Mouse (Mus musculus) testis, postnatal 14 days (tissue): ENCODE measurements around the gene Slc5a10.
"Not testable (repeated sequence)": the region's sequence is repeated elsewhere in the genome, so short reads cannot be mapped to it uniquely, and the experiment has no call there.

Source experiments
- DNase-seq: peaks from one replicate; pipeline ENCODE4 v3.0.0; 2021; ENCODE audit warnings: low spot score

The Slc5a10 gene

GRCm38 (mm10) chr11:61647956-61648748 is 72.5 kb downstream of the Slc5a10 start:
- no peak for DNase-seq

- DNase-seq, result no peak
Observed at GRCm38 (mm10) chr11:61647110-61647910, 73.3 kb downstream of the Slc5a10 start.

GRCm38 (mm10) chr11:61646499-61647039 is 74.1 kb downstream of the Slc5a10 start:
- no peak for DNase-seq

GRCm38 (mm10) chr11:61645357-61645857 is 75.2 kb downstream of the Slc5a10 start:
- DNase-seq, result no peak

DNA sequence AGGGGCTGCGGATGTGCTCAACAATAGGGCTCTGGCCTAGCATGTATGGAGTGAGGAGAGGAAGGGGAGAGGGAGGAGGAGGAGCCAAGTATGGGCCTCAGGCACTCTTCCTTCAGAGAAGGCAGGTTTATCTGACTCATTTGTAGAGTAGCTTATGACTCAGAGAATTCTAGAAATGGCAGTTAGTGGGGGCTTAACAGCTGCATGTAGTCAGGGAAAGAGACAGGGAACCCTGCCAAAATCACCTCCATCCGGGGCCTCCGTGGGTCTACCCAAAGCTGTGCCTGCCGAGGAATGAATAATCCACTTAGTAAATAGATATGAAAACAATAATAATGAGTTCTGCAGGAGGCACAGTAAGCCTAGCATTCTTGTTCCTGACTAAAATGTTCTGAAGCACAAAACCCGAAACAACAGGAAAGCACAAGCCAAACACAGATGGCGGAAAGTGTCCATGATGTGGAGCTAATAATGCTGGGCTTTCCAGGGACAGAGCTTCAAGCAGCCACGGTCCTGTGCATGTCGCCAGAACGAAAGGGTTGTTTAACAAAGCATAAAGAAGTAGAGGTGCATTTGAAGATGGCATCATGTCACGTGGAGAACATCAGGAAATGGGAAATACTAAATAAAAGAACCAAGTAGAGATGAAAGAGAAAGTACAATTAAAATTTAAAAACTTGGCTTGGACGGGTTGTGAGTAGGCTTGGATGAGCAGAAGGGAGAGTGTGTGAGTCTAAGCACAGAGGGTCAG is 75.9 kb downstream of the Slc5a10 start:
- no peak for DNase-seq

DNA sequence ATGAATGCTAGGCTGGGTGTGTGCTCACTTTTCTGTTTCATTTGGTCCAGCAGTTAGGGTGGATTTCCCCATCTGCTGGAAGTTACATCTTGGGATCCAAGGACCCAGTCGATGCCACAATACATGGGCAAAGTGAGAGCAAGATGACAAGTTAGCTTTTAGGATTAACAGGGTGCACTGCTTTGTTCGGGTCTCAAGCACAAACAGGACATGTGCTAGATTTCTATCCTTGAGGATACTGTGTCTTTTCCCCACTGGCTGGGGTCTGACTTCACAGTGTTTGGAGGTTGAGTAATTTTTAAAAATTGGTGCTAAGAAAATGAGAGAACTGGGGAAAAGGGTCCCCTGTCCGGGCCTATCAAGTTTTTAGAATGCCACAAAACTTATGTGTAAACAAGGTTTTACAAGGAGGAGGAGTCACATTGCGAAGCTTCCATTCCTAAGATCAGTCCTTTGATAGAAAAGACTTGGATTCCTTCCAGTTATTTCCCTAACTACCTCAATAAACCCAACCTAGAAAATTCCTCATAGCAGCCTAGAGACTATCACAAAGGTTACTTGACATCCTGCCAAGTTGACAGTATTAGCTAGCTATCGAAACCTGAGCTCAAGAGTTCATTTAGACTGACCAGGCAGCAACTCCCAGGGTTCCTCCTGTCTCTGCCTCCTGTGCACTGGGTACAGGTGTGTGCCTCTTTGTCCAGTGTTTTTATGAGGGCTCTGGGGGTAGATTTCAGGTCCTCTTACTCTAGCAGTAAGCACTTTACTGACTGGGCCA is 77.3 kb downstream of the Slc5a10 start:
- DNase-seq, result no peak

DNA sequence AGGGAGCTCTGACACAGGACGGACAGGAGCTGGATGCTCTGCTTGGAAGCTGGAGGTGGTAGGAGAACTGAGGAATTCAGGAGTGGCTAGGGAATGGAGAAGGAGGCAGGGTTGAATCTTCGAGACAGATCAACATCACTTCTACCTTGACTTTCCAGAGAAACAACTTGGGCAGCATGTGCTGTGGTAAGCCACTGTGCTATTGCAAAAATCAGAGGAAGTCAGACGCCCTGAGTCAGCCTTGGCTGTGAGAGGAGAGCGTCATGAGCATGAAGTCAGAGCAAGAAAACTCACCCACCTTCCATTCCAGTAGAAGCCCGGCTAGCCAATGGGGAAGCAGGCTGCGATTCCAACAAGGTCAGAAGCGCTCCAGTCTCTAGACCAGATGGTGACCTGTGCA is 78.5 kb downstream of the Slc5a10 start:
- DNase-seq, result no peak

GRCm38 (mm10) chr11:61640585-61640984 is 80.0 kb downstream of the Slc5a10 start:
- DNase-seq, result not testable (repeated sequence)

GRCm38 (mm10) chr11:61639601-61640177 is 80.9 kb downstream of the Slc5a10 start:
- DNase-seq, result no peak

GRCm38 (mm10) chr11:61638764-61639536 is 81.7 kb downstream of the Slc5a10 start:
- DNase-seq, result no peak

GRCm38 (mm10) chr11:61637856-61638255 is 82.8 kb downstream of the Slc5a10 start:
- DNase-seq, result no peak

DNA sequence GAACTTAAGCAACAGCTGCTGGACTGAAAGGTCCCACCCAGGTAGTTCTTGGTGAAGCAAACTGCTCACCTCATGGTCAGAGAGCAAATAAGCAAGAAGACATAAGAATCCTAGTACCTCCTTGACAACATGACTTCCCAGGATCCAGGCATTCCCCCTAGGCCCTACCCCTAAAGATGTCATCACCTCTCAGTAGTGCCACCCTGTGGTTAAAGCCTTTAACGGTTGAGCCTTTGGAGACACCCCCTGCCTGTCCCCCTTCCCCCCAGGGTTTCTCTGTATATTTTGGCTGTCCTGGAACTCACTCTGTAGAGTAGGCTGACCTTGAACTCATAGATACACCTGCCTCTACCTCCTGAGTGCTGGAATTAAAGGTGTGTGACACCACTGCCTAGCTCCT is 83.2 kb downstream of the Slc5a10 start:
- DNase-seq, result no peak

GRCm38 (mm10) chr11:61636309-61636708 is 84.3 kb downstream of the Slc5a10 start:
- DNase-seq, result not testable (repeated sequence)

DNA sequence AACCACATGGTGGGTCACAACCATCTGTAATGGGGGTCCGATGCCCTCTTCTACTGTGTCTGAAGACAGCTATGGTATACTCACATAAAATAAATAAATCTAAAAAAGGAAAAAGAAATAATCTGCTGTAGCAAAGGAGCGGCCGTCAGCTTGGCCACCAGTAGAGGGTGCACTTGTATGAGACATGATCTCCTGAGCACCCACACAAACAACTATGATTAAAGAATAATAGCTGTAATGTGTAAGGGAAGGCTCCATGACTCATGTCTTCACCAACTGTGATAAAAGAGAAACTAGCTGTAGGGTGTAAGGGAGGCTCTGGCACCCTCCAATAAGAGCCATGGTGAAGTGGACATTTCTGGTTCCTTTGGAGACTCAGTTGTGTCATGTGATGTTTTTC is 91.0 kb downstream of the Slc5a10 start:
- DNase-seq, result no peak

DNA sequence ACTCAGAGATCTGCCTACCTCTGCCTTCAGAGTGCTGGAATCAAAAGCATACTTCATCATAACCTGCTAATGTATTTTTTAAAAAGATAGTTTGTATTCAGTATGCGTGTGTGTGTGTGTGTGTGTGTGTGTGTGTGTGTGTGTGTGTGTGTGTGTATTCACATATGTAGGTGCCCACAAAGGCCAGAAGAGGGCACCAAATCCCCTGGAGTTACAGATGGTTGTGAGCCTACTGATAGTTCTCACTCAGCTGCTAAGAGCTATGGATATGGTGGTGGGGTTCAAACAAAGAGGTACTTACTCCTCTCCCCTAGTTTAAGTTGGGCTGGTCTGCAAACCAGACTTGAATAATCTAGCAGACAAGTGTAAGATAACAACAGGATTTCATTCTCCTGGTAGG is 94.1 kb downstream of the Slc5a10 start:
- no peak for DNase-seq

DNA sequence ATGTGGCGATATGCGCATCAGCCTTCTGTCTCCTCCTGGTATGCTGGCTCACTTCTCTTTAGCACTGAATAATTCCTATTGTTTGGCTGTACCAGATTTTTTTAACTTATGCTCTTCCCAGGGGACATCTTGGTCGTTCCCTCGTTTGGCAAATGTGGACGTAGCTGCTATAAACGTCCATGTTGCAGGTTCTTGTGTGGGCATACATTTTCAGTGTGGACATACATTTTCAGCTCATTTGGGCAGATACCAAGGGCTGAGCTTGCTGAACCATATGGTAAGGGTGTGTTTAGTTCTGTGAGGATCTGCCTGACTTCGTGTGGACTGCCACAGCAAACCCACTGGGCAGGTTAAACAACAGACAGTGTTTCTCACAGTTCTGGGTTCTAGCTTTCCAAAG is 95.5 kb downstream of the Slc5a10 start:
- DNase-seq, result no peak
